Mouse (Mus musculus) G1E-ER4 (cell line): ENCODE data around the gene Glis3. TPM values are rescaled to one million over a fixed set of nuclear protein-coding genes. Genes with fewer than 3 reads are reported as not detected.

Experiments
- GATA1 ChIP-seq: IDR thresholded peaks from one replicate; pipeline ENCODE4 v1.8.0; 2012; ENCODE audit warnings: low read length, inconsistent platforms
- polyA plus RNA-seq: library from polyadenylated mRNA; stranded (reverse); fragments of >175 nt; gene quantifications from 2 replicates; pipeline ENCODE4 v1.2.3, GENCODE M21; 2012

Glis3 gene
- polyA plus RNA-seq, 1 experiment: not detected

- TF ChIP-seq GATA1: no peak
Observed at GRCm38 (mm10) chr19:28266850-28267249, 413.0 kb downstream of the Glis3 start.

GRCm38 (mm10) chr19:28265776-28266175 is 414.1 kb downstream of the Glis3 start:
- TF ChIP-seq GATA1: no peak

- TF ChIP-seq GATA1: no peak
Observed at GRCm38 (mm10) chr19:28258907-28259675, 420.8 kb downstream of the Glis3 start.

- no peak for TF ChIP-seq GATA1
Observed at GRCm38 (mm10) chr19:28258480-28258879, 421.4 kb downstream of the Glis3 start.

GRCm38 (mm10) chr19:28247345-28247744 is 432.5 kb downstream of the Glis3 start:
- TF ChIP-seq GATA1: no peak

GRCm38 (mm10) chr19:28246186-28246585 is 433.7 kb downstream of the Glis3 start:
- TF ChIP-seq GATA1: no peak

- TF ChIP-seq GATA1: no peak
Observed at GRCm38 (mm10) chr19:28238073-28238472, 441.8 kb downstream of the Glis3 start.

- no peak for TF ChIP-seq GATA1
Observed at GRCm38 (mm10) chr19:28237621-28238020, 442.3 kb downstream of the Glis3 start.

GRCm38 (mm10) chr19:28235571-28235970 is 444.3 kb downstream of the Glis3 start:
- no peak for TF ChIP-seq GATA1

- no peak for TF ChIP-seq GATA1
Observed at GRCm38 (mm10) chr19:28235096-28235495, 444.8 kb downstream of the Glis3 start.

- TF ChIP-seq GATA1: no peak
Observed at GRCm38 (mm10) chr19:28234676-28235075, 445.2 kb downstream of the Glis3 start.

GRCm38 (mm10) chr19:28231511-28231910 is 448.4 kb downstream of the Glis3 start:
- no peak for TF ChIP-seq GATA1

- TF ChIP-seq GATA1: no peak
Observed at GRCm38 (mm10) chr19:28227526-28227925, 452.4 kb downstream of the Glis3 start.

- no peak for TF ChIP-seq GATA1
Observed at GRCm38 (mm10) chr19:28225651-28226050, 454.2 kb downstream of the Glis3 start.

GRCm38 (mm10) chr19:28211630-28212029 is 468.2 kb downstream of the Glis3 start:
- TF ChIP-seq GATA1: no peak

Other genes with a start within 250 kb of the Glis3 start
- not detected in 2 replicates for gene Slc1a1, start 155.0 kb upstream of the Glis3 start, polyA plus RNA-seq